Mouse (Mus musculus): ENCODE results near the gene Hba-a1. TPM values are rescaled to one million over a fixed set of nuclear protein-coding genes. Genes with fewer than 3 reads are reported as not detected.
"Not testable (repeated sequence)": the region's sequence is repeated elsewhere in the genome, so short reads cannot be mapped to it uniquely, and the experiment has no call there.

The Hba-a1 gene
- polyA plus RNA-seq, 1 experiment from 2014 or later = 2,413 TPM

DNA sequence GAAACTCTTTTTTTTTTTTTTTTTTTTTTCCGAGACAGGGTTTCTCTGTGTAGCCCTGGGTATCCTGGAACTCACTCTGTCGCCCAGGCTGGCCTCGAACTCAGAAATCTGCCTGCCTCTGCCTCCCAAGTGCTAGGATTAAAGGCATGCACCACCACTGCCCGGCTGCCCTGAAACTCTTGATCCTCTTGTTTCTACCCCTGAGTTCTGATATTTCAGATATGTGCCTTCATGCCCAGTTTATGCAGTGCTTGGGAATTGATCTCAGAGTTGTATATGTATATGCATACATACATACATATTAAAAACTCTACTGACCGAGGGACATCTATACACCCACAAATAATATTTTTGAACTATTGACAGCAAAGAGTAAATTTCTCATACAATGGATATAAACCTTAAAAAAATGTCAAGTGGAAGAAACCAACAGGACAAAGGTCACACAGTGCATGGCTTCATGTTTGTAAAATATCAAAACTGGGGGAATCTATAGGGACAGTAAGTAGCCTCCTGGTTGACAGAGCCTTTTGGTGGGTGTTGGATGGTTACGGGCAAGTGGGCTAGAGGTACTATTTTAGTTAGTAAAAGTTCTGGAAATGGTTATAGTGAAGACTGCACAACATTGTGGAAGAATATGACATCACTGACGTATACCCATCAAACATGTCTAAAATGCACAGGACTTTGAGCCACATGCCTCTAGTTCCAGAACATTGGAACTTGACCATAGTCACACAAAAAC lies 1.9 kb downstream of the Hba-a1 start:
- H3K27ac ChIP-seq = no peak overlapping the region
- no peaks in the 10 kb centered on the region for H3K36me3 ChIP-seq (ENCODE audit: poor library complexity, severe bottlenecking)
- H3K4me1 ChIP-seq = no peaks in the 10 kb centered on the region
- H3K4me2 ChIP-seq = no peak overlapping the region
- no peaks in the 10 kb centered on the region for H3K9me3 ChIP-seq (replicated peaks)
- no peak overlapping the region for H3K9ac ChIP-seq
- peaks cover 10% of the 10 kb centered on the region for H3K27me3 ChIP-seq
- 86% methylated on average over 7 of the region's 7 CpGs for WGBS
- no peak overlapping the region for H3K4me3 ChIP-seq
- ATAC-seq = no peak

DNA sequence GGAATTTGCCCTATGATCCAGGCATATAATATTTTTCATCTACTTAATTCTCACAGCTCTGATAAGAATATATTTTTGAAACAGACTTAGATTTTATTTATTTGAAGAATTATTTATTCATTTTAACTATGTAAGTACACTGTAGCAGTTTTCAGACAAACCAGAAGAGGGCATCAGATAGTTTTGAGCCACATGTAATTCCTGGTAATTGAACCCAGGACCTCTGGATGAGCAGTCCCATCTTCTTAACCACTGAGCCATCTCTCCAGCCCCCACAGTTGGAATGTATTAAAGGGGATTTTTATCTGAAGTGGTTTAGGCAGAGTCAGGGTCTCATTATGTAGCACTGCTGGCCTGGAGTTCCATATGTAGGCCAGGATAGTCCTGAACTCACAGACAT lies 2.6 kb downstream of the Hba-a1 start:
- H3K9me3 ChIP-seq (replicated peaks); H3K36me3 ChIP-seq (ENCODE audit: poor library complexity, severe bottlenecking); H3K4me1 ChIP-seq; H3K4me3 ChIP-seq; H3K9ac ChIP-seq; ATAC-seq; H3K27ac ChIP-seq; H3K4me2 ChIP-seq: not testable (repeated sequence)
- peaks cover 10% of the 10 kb centered on the region for H3K27me3 ChIP-seq

GRCm38 (mm10) chr11:32286695-32287492 lies 3.6 kb downstream of the Hba-a1 start, which contains the start of gene Hbq1b:
TSS of gene Hbq1b (plus strand) at chr11:32286965.
- peak; percentile 91 for ATAC-seq
- not testable (repeated sequence) for H3K4me1 ChIP-seq; H3K27me3 ChIP-seq; H3K36me3 ChIP-seq (ENCODE audit: poor library complexity, severe bottlenecking); H3K27ac ChIP-seq; H3K9me3 ChIP-seq (replicated peaks)
- Histone ChIP-seq H3K4me2 (peak within 1 kb of the TSS; percentile 60), H3K4me3 (peak within 1 kb of the TSS; percentile 26), H3K9ac (peak within 1 kb of the TSS; percentile 48; the same call in 1 of the 2 replicates)
- 21% methylated on average over 31 of the region's 33 CpGs for WGBS

GRCm38 (mm10) chr11:32287493-32287825 lies 4.1 kb downstream of the Hba-a1 start:
- peaks cover 6% of the 10 kb centered on the region for H3K27me3 ChIP-seq
- H3K36me3 ChIP-seq (ENCODE audit: poor library complexity, severe bottlenecking) = no peaks in the 10 kb centered on the region
- 0 out of 2 replicates have a peak overlapping the region, but pooled peaks have one; percentile 60 for H3K4me2 ChIP-seq
- WGBS = 67% methylated on average over 9 of the region's 9 CpGs
- H3K4me3 ChIP-seq = no peak overlapping the region
- ATAC-seq = no peak
- H3K27ac ChIP-seq = no peak overlapping the region
- H3K9me3 ChIP-seq (replicated peaks) = no peaks in the 10 kb centered on the region
- H3K9ac ChIP-seq = no peak overlapping the region
- no peaks in the 10 kb centered on the region for H3K4me1 ChIP-seq

GRCm38 (mm10) chr11:32292819-32293218 lies 9.5 kb downstream of the Hba-a1 start:
- WGBS = 81% methylated on average over 4 of the region's 4 CpGs
- not testable (repeated sequence) for H3K4me2 ChIP-seq; ATAC-seq; H3K9ac ChIP-seq; H3K4me1 ChIP-seq; H3K4me3 ChIP-seq; H3K27me3 ChIP-seq; H3K9me3 ChIP-seq (replicated peaks); H3K27ac ChIP-seq; H3K36me3 ChIP-seq (ENCODE audit: poor library complexity, severe bottlenecking)

DNA sequence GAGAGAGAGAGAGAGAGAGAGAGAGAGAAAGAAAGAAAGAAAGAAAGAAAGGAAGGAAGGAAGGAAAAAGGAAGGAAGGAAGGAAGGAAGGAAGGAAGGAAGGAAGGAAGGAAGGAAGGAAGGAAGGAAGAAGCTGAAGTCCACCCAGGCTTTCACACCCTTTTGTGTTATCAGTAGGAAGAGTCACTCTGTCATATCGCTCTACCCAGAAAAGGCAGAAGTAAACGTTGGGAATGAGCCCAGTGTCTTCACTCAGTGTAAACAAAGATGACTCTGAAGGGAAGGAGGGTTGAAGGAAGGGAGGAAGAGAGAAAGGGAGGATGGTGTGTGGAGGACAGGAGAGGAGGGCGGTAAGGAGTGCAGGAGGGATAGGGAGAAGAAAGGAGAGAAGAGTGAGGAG lies 10.2 kb downstream of the Hba-a1 start:
- H3K4me3 ChIP-seq; H3K36me3 ChIP-seq (ENCODE audit: poor library complexity, severe bottlenecking); H3K4me1 ChIP-seq; H3K9ac ChIP-seq; H3K27ac ChIP-seq; ATAC-seq; H3K27me3 ChIP-seq; H3K9me3 ChIP-seq (replicated peaks); H3K4me2 ChIP-seq: not testable (repeated sequence)
- WGBS = 81% methylated on average over 3 of the region's 3 CpGs

GRCm38 (mm10) chr11:32296203-32296602 lies 12.9 kb downstream of the Hba-a1 start, which contains the start of gene Hba-a2:
TSS of gene Hba-a2 (plus strand) at chr11:32296489.
- ATAC-seq; H3K36me3 ChIP-seq (ENCODE audit: poor library complexity, severe bottlenecking); H3K4me1 ChIP-seq; H3K27me3 ChIP-seq; H3K4me3 ChIP-seq; H3K9me3 ChIP-seq (replicated peaks); H3K27ac ChIP-seq; H3K4me2 ChIP-seq; H3K9ac ChIP-seq: not testable (repeated sequence)
- WGBS = no CpG with 5 or more reads among the region's 4 CpGs

GRCm38 (mm10) chr11:32297417-32297816 lies 14.1 kb downstream of the Hba-a1 start:
- not testable (repeated sequence) for H3K4me3 ChIP-seq; H3K9me3 ChIP-seq (replicated peaks); H3K36me3 ChIP-seq (ENCODE audit: poor library complexity, severe bottlenecking); H3K4me1 ChIP-seq; ATAC-seq; H3K4me2 ChIP-seq; H3K27ac ChIP-seq; H3K9ac ChIP-seq
- 48% methylated on average over 2 of the region's 2 CpGs for WGBS
- peaks cover 12% of the 10 kb centered on the region; the same call in 1 of the 2 replicates for H3K27me3 ChIP-seq

DNA sequence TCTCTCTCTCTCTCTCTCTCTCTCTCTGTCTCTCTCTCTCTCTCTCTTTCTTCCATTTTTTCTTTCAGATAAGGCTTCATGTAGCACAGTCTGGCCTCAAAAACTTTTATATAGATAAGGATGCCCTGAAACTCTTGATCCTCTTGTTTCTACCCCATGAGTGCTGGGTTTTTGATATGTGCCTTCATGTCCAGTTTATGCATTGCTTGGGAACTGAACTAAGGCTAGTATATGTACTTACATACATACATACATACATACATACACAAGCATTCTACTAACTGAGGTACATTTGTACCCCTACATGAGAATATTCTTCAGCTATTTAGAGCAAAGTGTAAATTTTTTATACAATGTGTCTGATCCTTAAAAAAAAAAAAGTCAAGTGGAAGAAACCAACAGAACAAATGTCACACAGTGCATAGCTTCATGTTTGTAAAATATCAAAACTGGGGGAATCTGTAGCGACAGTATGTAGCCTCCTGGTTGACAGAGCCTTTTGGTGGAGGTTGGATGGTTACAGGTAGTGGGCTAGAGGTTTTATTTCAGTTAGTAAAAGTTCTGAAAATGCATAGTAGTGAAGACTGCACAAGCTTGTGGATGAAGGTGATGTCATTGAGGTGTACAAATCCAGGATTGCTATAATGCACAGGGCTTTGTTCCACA lies 14.7 kb downstream of the Hba-a1 start:
- 85% methylated on average over 1 of the region's 1 CpGs for WGBS

DNA sequence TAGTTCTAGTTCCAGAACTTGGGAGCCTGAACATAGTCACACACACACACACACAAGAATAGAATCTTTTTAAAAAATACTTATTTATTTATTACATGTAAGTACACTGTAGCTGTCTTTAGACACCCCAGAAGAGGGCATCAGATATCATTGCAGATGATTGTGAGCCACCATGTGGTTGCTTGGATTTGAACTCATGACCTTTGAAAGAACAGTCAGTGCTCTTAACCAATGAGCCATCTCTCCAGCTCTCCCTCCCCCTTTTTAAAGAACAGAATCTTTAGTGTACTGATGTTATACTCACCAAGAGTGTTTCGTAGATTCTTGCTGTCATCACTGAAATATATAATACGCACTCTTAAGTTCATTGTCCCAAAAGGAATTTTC lies 15.2 kb downstream of the Hba-a1 start:
- ATAC-seq = no peak
- WGBS = 99% methylated on average over 2 of the region's 2 CpGs
- no peaks in the 10 kb centered on the region for H3K36me3 ChIP-seq (ENCODE audit: poor library complexity, severe bottlenecking)
- H3K27me3 ChIP-seq = peaks cover 12% of the 10 kb centered on the region; the same call in 1 of the 2 replicates
- H3K9ac ChIP-seq = no peak overlapping the region
- H3K4me2 ChIP-seq = no peak overlapping the region
- H3K4me1 ChIP-seq = 0 out of 2 replicates have a peak, but pooled peaks cover 3% of the 10 kb centered on the region
- H3K27ac ChIP-seq = no peak overlapping the region
- no peak overlapping the region for H3K4me3 ChIP-seq
- H3K9me3 ChIP-seq (replicated peaks) = no peaks in the 10 kb centered on the region

More for the DNA sequence above, 14.7 kb downstream of the Hba-a1 start:
- H3K4me1 ChIP-seq = no peaks in the 10 kb centered on the region
- no peak overlapping the region for H3K4me2 ChIP-seq
- H3K4me3 ChIP-seq = no peak overlapping the region
- H3K36me3 ChIP-seq (ENCODE audit: poor library complexity, severe bottlenecking) = no peaks in the 10 kb centered on the region
- no peak overlapping the region for H3K27ac ChIP-seq
- no peak for ATAC-seq
- H3K27me3 ChIP-seq = peaks cover 12% of the 10 kb centered on the region; the same call in 1 of the 2 replicates
- H3K9ac ChIP-seq = no peak overlapping the region
- no peaks in the 10 kb centered on the region for H3K9me3 ChIP-seq (replicated peaks)

GRCm38 (mm10) chr11:32299865-32300264 lies 16.6 kb downstream of the Hba-a1 start, which contains the start of gene Hbq1a:
TSS of gene Hbq1a (plus strand) at chr11:32300069.
- not testable (repeated sequence) for H3K9ac ChIP-seq; H3K36me3 ChIP-seq (ENCODE audit: poor library complexity, severe bottlenecking); H3K9me3 ChIP-seq (replicated peaks); H3K27ac ChIP-seq; H3K4me1 ChIP-seq
- WGBS = 4% methylated on average over 16 of the region's 16 CpGs
- 0 out of 2 replicates have a peak within 1 kb of the TSS, but pooled peaks have one; percentile 9 for H3K4me3 ChIP-seq
- peak within 1 kb of the TSS; percentile 52 for H3K4me2 ChIP-seq
- ATAC-seq = peak; percentile 65
- peaks cover 12% of the 10 kb centered on the region; the same call in 1 of the 2 replicates for H3K27me3 ChIP-seq
